Mouse (Mus musculus): ENCODE data around the gene Rfesd. TPM values are rescaled to one million over a fixed set of nuclear protein-coding genes. Genes with fewer than 3 reads are reported as not detected.
A peak's percentile ranks its signal among the peaks of the same experiment; 100 is the strongest.

The Rfesd gene
- polyA plus RNA-seq, 1 experiment from 2014 or later, result 230 TPM

DNA sequence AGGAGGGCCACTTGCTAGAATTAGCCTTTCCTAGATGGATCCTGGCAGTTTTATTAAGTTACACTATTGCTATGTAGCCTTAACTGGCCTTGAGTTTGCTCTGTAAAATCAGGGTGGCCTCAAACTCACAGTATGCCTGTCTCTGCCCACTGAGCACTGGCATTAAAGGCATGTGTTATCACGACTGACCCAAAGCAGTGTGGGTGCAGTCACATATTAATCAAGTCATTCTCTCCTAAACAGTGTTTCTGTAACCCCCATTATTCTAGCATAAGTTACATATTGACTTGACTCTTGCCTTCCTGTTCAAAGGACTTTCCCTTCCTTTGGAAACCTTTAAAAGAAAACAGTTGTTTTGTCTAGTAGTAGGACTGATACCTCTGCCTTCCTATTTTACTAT lies 23.9 kb upstream of the Rfesd start:
- Histone ChIP-seq H3K36me3 (no peaks in the 10 kb centered on the region), H3K4me2 (no peak overlapping the region), H3K27me3 (replicated peaks) (no peaks in the 10 kb centered on the region), H3K9me3 (replicated peaks) (no peaks in the 10 kb centered on the region), H3K9ac (no peak overlapping the region), H3K27ac (no peak overlapping the region), H3K4me3 (no peak overlapping the region), H3K4me1 (no peaks in the 10 kb centered on the region)
- WGBS (ENCODE audit: insufficient replicate concordance), result 37% methylated on average over 1 of the region's 1 CpGs
- no peak for ATAC-seq

DNA sequence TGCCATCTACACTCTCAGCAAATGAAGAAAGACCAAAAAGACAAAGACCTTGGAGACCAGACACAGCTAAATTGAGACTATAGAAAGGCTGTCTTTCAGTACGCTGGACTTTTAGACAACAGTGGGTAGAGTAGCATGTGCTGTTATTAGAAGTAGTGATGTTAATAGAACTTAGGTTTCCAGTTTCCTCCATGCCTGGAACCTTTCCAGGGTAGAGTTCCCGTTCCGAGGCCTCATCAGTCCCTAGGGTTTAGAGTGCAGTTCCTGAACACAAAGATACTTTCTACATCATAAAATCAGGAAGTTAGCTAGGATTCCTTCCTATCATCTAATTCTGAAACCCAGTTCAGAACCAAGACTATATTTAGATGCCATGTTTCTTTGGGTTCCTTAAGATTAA lies 6.1 kb upstream of the Rfesd start:
- H3K4me1 ChIP-seq, result peaks cover 9% of the 10 kb centered on the region; the same call in 1 of the 2 replicates
- no peaks in the 10 kb centered on the region for H3K36me3 ChIP-seq
- H3K4me3 ChIP-seq, result no peak overlapping the region
- no peak overlapping the region for H3K9ac ChIP-seq
- no peaks in the 10 kb centered on the region for H3K9me3 ChIP-seq (replicated peaks)
- H3K27ac ChIP-seq, result no peak overlapping the region
- H3K4me2 ChIP-seq, result no peak overlapping the region
- 75% methylated on average over 3 of the region's 3 CpGs for WGBS (ENCODE audit: insufficient replicate concordance)
- ATAC-seq, result no peak
- H3K27me3 ChIP-seq (replicated peaks), result peaks cover 13% of the 10 kb centered on the region; the same call in 1 of the 2 replicates

DNA sequence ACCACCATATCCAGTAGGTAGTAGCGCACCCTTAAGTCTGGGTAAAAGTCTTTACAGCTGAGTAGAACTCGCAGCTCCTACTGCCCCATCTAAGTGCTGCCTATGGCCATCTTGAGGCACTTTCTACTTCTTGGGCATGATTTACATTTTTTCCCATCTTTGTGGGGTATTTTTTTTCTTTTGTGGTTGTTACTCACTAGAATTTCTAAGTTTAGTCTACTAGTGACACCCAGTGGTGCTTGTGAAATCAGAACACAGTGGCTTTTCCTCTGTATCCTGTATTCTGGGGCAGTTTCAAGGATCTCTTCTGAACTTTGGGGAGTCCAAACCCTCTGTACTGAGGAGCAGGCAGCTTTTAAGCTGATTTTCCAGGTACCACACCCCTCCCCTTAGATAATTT lies 3.3 kb upstream of the Rfesd start:
- no peak overlapping the region for H3K4me3 ChIP-seq
- H3K27me3 ChIP-seq (replicated peaks), result peaks cover 8% of the 10 kb centered on the region; the same call in 1 of the 2 replicates
- 82% methylated on average over 2 of the region's 2 CpGs for WGBS (ENCODE audit: insufficient replicate concordance)
- H3K27ac ChIP-seq, result no peak overlapping the region
- no peak overlapping the region for H3K9ac ChIP-seq
- H3K36me3 ChIP-seq, result no peaks in the 10 kb centered on the region
- no peak overlapping the region for H3K4me2 ChIP-seq
- H3K4me1 ChIP-seq, result peaks cover 15% of the 10 kb centered on the region
- no peaks in the 10 kb centered on the region for H3K9me3 ChIP-seq (replicated peaks)
- no peak for ATAC-seq

DNA sequence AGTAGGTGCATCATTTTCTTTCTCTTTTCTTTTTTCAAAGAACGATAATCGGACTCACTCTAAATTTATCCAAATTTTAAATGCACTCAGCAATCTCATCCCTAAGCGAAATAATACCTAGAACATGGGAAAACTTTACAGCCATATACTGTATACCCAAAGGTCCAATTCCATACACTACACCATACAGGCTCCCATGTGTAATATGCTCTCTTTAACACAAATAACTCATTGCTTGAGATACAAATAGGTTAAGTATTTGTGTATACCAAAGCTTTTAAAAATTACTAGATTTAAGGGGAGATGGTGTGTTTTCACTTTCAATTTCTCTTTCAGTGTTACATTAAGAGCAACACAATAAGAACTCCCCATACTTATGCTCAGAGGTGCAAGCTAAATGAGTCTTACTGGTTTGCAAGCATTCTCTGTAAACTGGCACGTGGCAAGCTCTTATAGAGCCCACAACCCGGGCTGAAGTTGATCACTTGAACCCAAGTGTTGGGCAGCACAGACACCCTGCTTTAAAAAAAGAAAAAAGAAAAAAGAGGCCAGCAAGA lies 403 bp upstream of the Rfesd start:
- Histone ChIP-seq H3K9me3 (replicated peaks) (no peaks in the 10 kb centered on the region), H3K4me3 (peak overlapping the region; percentile 73), H3K27ac (peak overlapping the region; percentile 95; the same call in 1 of the 2 replicates), H3K27me3 (replicated peaks) (no peaks in the 10 kb centered on the region; the same call in 1 of the 2 replicates), H3K4me1 (peaks cover 19% of the 10 kb centered on the region), H3K36me3 (peaks cover 2% of the 10 kb centered on the region), H3K4me2 (peak overlapping the region; percentile 73), H3K9ac (peak overlapping the region; percentile 89)
- peak; percentile 47 for ATAC-seq
- 32% methylated on average over 5 of the region's 5 CpGs for WGBS (ENCODE audit: insufficient replicate concordance)

DNA sequence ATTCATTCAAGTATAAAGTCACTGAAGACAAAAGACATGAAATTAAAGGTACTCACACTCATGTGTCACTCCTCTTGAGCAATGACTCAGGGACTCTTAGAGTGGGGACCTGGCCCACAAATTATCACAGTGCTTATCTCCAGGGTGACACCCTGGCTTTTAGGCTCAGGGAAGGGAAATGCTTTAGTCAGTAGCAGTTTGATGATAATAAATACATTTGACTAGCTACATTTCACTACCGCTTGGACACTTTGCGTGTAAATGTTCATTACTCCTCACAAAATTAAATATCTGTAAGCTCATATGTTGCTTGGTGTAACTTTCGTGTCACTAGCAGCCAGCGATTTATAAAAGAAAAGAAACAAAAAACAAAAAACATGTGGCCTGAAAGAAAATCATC lies 1.1 kb downstream of the Rfesd start:
- H3K27me3 ChIP-seq (replicated peaks), result no peaks in the 10 kb centered on the region
- H3K9me3 ChIP-seq (replicated peaks), result no peaks in the 10 kb centered on the region
- 13% methylated on average over 4 of the region's 4 CpGs for WGBS (ENCODE audit: insufficient replicate concordance)
- H3K4me1 ChIP-seq, result peaks cover 32% of the 10 kb centered on the region
- peaks cover 14% of the 10 kb centered on the region for H3K36me3 ChIP-seq
- peak overlapping the region; percentile 89 for H3K9ac ChIP-seq
- peak; percentile 76 for ATAC-seq
- peak overlapping the region; percentile 73 for H3K4me3 ChIP-seq
- peak overlapping the region; percentile 95 for H3K27ac ChIP-seq
- H3K4me2 ChIP-seq, result peak overlapping the region; percentile 73

DNA sequence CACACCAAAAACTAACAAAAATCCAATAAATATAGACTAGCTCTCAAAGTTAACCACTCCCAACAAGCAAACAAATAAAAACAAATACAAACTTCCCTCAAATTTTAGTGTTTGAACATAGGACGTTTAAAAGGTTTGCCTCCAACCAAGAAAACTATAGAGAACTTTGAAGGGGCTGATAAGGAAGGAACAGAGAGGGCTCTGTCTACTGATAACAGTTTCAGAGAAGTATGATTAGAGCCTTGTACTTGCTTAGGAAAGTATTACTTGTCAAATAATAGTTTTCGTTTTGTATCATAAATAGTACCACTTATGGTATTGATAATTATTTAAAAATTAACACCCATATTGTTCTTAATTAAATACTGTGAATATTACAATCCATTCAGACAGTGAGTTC lies 4.0 kb downstream of the Rfesd start:
- no peaks in the 10 kb centered on the region for H3K9me3 ChIP-seq (replicated peaks)
- peak overlapping the region; percentile 41 for H3K4me3 ChIP-seq
- H3K36me3 ChIP-seq, result peaks cover 27% of the 10 kb centered on the region
- no peak overlapping the region for H3K9ac ChIP-seq
- no peak for ATAC-seq
- 16% methylated on average over 2 of the region's 2 CpGs for WGBS (ENCODE audit: insufficient replicate concordance)
- no peak overlapping the region for H3K27ac ChIP-seq
- H3K27me3 ChIP-seq (replicated peaks), result no peaks in the 10 kb centered on the region
- peaks cover 41% of the 10 kb centered on the region for H3K4me1 ChIP-seq
- H3K4me2 ChIP-seq, result peak overlapping the region; percentile 63

DNA sequence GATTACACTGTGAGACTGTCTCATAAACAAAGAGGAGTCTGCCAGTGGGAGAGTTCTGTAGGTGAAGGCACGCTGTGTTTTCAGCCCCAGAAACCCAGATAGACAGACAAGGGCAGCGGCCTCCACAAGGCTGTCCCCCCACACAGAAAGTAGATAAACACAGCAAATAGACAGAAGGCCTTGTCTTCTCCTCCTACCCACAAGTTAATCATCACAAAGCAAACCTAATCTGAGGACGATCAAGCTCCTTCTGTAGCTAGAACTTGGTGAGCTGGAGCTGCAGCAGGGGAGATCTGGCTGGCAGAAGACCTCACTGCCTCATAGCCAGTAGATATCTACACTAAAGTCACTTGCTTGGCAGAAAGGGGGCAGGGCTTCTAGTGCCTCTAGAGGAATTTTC lies 15.2 kb downstream of the Rfesd start:
- peak; percentile 77 for ATAC-seq
- 37% methylated on average over 3 of the region's 3 CpGs for WGBS (ENCODE audit: insufficient replicate concordance)
- Histone ChIP-seq H3K9me3 (replicated peaks) (no peaks in the 10 kb centered on the region), H3K36me3 (peaks cover 67% of the 10 kb centered on the region), H3K4me2 (no peak overlapping the region), H3K27ac (no peak overlapping the region), H3K4me1 (peaks cover 12% of the 10 kb centered on the region), H3K9ac (no peak overlapping the region), H3K4me3 (no peak overlapping the region), H3K27me3 (replicated peaks) (no peaks in the 10 kb centered on the region)

DNA sequence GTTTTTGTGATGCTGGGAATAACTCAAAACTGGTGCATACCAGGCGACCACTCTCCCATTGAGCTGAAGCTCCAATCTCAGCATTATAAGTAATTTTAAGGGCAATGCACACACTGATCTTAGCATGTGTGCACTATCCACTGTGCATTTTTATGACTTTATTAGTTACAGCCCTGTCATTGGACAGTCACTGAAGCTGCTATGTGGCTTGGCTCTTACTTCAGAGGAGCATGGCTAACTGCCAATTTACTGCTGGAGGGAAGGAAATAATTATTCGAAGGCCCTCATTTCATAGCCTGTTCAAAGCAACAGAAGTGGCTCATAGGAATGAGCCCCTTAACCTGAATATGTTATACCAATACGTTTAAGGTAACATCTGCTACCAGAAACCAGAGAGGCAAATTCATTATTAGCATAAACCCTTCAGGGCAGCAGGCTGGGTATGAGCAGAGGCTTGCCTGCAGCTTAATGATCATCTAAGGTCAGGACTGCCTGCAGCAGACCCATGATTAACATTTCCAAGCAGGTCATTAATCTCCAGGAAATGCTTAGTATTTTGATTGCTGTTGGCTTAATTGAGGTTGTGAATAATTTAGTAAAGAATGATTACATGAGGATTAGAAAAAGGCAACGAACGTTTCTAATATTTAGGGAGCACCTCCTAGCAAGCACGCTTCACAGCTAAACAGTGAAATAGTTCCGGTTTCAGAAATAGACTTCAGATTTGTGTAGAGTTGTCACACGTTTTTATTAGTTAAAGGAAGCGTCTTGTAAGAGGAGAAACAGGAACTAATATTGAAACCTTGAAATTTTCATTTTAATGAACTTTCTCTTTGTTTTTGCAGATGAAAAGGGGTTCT lies 26.1 kb downstream of the Rfesd start:
- no peak overlapping the region for H3K27ac ChIP-seq
- H3K9me3 ChIP-seq (replicated peaks), result 0 out of 2 replicates have a peak, but pooled peaks cover 3% of the 10 kb centered on the region
- H3K4me3 ChIP-seq, result no peak overlapping the region
- ATAC-seq, result no peak
- H3K9ac ChIP-seq, result no peak overlapping the region
- H3K36me3 ChIP-seq, result peaks cover 6% of the 10 kb centered on the region
- 60% methylated on average over 9 of the region's 9 CpGs for WGBS (ENCODE audit: insufficient replicate concordance)
- no peak overlapping the region for H3K4me2 ChIP-seq
- H3K27me3 ChIP-seq (replicated peaks), result no peaks in the 10 kb centered on the region
- H3K4me1 ChIP-seq, result no peaks in the 10 kb centered on the region

DNA sequence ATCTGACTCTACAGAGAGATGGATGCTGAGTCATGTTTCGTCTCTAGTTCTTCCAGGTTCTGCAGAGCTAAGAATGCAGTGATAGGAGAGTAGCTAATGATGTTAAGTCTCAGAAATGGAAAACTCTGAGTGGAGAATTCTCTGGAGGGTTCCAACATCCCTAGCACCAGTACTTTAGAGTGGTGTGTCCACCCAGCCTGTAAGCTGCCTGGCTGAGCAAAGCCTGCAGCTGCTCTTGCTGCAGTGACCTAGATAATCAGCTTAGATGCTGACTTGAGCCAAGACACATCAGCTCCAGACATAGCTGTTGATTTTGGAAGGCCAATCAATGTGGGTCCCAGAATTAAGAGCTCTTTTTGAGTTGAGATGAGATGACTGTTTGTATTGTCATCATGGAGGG lies 30.4 kb downstream of the Rfesd start:
- no peak overlapping the region for H3K27ac ChIP-seq
- no peak overlapping the region for H3K4me2 ChIP-seq
- H3K27me3 ChIP-seq (replicated peaks), result no peaks in the 10 kb centered on the region
- H3K9me3 ChIP-seq (replicated peaks), result no peaks in the 10 kb centered on the region
- no peak for ATAC-seq
- no peaks in the 10 kb centered on the region for H3K4me1 ChIP-seq
- no peak overlapping the region for H3K9ac ChIP-seq
- H3K4me3 ChIP-seq, result no peak overlapping the region
- no peaks in the 10 kb centered on the region for H3K36me3 ChIP-seq
- 73% methylated on average over 1 of the region's 1 CpGs for WGBS (ENCODE audit: insufficient replicate concordance)

DNA sequence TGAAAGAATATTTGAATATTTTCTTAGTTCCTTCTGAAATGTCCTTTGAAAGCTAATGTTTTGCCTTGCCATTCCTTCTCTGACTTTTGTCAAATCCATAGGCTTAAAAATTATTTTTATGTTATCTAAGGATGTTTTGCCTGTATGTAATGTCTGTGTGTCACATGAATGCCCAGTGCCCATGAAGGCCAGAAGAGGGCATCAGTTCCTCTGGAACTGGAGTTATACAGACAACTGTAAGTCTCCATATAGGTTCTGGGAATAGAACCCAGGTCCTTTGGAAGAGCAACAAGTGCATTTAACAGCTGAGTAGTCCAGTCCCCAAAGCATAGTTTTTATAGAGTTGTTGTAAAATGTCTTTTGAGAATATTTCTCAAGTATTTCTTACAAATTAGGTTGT lies 36.6 kb downstream of the Rfesd start:
- Histone ChIP-seq H3K4me3 (no peak overlapping the region), H3K9ac (no peak overlapping the region), H3K27me3 (replicated peaks) (no peaks in the 10 kb centered on the region), H3K27ac (no peak overlapping the region), H3K4me2 (no peak overlapping the region), H3K36me3 (no peaks in the 10 kb centered on the region), H3K4me1 (no peaks in the 10 kb centered on the region), H3K9me3 (replicated peaks) (no peaks in the 10 kb centered on the region)
- ATAC-seq, result no peak

DNA sequence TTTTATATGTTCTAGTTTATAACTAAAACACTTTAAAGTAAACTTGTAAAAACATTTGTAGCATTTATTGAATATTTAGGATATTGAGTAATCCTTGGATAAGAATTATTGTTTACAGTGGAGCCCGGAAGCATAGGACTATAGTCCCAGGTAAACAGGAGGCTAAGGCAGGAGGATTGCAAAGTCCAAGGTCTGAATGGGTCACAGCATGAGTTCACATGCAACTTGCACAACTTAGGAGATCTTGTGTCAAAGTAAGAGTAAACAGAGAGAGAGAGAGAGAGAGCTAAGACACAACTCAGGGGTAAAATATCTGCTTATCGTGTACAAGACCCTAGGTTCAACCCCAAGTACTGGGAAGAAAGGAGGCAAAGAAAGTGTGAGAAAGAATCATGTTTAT lies 41.9 kb downstream of the Rfesd start:
- Histone ChIP-seq H3K36me3 (no peaks in the 10 kb centered on the region), H3K27ac (no peak overlapping the region), H3K9me3 (replicated peaks) (no peaks in the 10 kb centered on the region), H3K4me2 (no peak overlapping the region), H3K4me3 (no peak overlapping the region), H3K9ac (no peak overlapping the region), H3K4me1 (no peaks in the 10 kb centered on the region), H3K27me3 (replicated peaks) (no peaks in the 10 kb centered on the region)
- WGBS (ENCODE audit: insufficient replicate concordance), result 65% methylated on average over 2 of the region's 2 CpGs
- peak; percentile 51; the same call in 1 of the 2 replicates for ATAC-seq

DNA sequence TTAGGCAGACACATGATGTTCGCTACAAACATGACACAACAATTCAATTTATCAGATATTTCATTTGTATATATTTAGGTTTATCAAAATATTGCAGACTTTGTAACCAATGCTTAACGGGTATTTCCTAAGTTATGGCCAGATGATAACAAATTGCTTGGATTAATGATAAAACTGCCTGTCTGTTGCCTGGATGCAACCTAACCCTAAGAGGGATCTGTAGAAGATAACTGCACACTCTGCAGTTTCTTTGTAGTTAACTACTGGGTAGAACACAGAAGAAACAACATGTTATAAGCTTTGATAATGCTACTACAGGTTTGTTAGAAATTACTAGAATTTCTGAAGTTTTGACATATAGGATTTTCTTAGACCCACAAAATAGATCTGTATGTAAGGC lies 42.3 kb downstream of the Rfesd start:
- ATAC-seq, result no peak; the same call in 1 of the 2 replicates
- no peak overlapping the region for H3K4me3 ChIP-seq
- H3K9me3 ChIP-seq (replicated peaks), result no peaks in the 10 kb centered on the region
- no peaks in the 10 kb centered on the region for H3K36me3 ChIP-seq
- no peak overlapping the region for H3K9ac ChIP-seq
- no peak overlapping the region for H3K4me2 ChIP-seq
- WGBS (ENCODE audit: insufficient replicate concordance), result 53% methylated on average over 2 of the region's 2 CpGs
- H3K27ac ChIP-seq, result no peak overlapping the region
- no peaks in the 10 kb centered on the region for H3K27me3 ChIP-seq (replicated peaks)
- no peaks in the 10 kb centered on the region for H3K4me1 ChIP-seq
